Mouse (Mus musculus) lung, postnatal 0 days (tissue): ENCODE data around the gene Sult5a1. TPM values are rescaled to one million over a fixed set of nuclear protein-coding genes. Genes with fewer than 3 reads are reported as not detected.

Source experiments
- ATAC-seq: fragments of 200-750 bp; cut with Nextera tagmentation; 2 replicates; pipeline ENCODE4 v1.8.0; 2017; ENCODE audit warnings: moderate library complexity
- DNase-seq: peaks from one replicate; pipeline ENCODE4 v3.0.0-alpha.2; 2016; ENCODE audit warnings: low spot score
- H3K27ac ChIP-seq: fragments of 300-500 bp; sonication (generic); 2 replicates; pipeline ENCODE4 v1.5.1; 2014; ENCODE audit warnings: antibody characterized with exemption, mild to moderate bottlenecking, low read length, mixed read lengths
- H3K27me3 ChIP-seq: fragments of 300-500 bp; sonication (generic); replicated peaks from 2 replicates; pipeline ENCODE4 v1.6.1; 2014; ENCODE audit warnings: low read length, mixed read lengths; ENCODE audit not compliant: insufficient read depth
- H3K36me3 ChIP-seq: fragments of 300-500 bp; sonication (generic); 2 replicates; pipeline ENCODE4 v1.6.1; 2014; ENCODE audit warnings: low read length, mixed read lengths; ENCODE audit not compliant: insufficient read depth
- H3K4me1 ChIP-seq: fragments of 300-500 bp; sonication (generic); 2 replicates; pipeline ENCODE4 v1.6.1; 2014; ENCODE audit warnings: antibody characterized with exemption, low read depth, low read length, mixed read lengths; ENCODE audit not compliant: insufficient read depth
- H3K4me2 ChIP-seq: fragments of 300-500 bp; sonication (generic); replicated peaks from 2 replicates; pipeline ENCODE4 v1.6.1; 2014; ENCODE audit warnings: low read depth, mild to moderate bottlenecking, low read length, moderate library complexity, mixed read lengths
- H3K4me3 ChIP-seq: fragments of 300-500 bp; sonication (generic); 2 replicates; pipeline ENCODE4 v1.5.1; 2014; ENCODE audit warnings: low read depth, low read length
- H3K9ac ChIP-seq: fragments of 300-500 bp; sonication (generic); replicated peaks from 2 replicates; pipeline ENCODE4 v1.6.1; 2014; ENCODE audit warnings: low read depth, mild to moderate bottlenecking
- H3K9me3 ChIP-seq: fragments of 300-500 bp; sonication (generic); 2 replicates; pipeline ENCODE4 v1.6.1; 2016; ENCODE audit warnings: low read length, mixed read lengths
- CTCF ChIP-seq: IDR thresholded peaks from 2 replicates; pipeline ENCODE4 v1.5.1; 2016; ENCODE audit warnings: antibody characterized with exemption, mild to moderate bottlenecking
- EP300 ChIP-seq: IDR thresholded peaks from 2 replicates; pipeline ENCODE4 v1.6.1; 2016; ENCODE audit warnings: antibody characterized with exemption, mild to moderate bottlenecking, control low read depth
- WGBS: fragments of 180-500 bp; shearing (Covaris S2); extraction: QIAGEN DNeasy Blood & Tissue Kit; methylation state at CpG from one replicate; pipeline ENCODE4 v1.1.7; 2014; 5-methylcytosine and 5-hydroxymethylcytosine counted together
- polyA plus RNA-seq: library from polyadenylated mRNA; unstranded; fragments of >200 nt; fragmentation: Nextera tagmentation; extraction: Ambion mirVana; gene quantifications from 2 replicates; pipeline ENCODE4 v1.2.1, GENCODE M21; 2015

Sult5a1 gene
- polyA plus RNA-seq, 1 experiment from 2014 or later = 18.3 TPM

DNA sequence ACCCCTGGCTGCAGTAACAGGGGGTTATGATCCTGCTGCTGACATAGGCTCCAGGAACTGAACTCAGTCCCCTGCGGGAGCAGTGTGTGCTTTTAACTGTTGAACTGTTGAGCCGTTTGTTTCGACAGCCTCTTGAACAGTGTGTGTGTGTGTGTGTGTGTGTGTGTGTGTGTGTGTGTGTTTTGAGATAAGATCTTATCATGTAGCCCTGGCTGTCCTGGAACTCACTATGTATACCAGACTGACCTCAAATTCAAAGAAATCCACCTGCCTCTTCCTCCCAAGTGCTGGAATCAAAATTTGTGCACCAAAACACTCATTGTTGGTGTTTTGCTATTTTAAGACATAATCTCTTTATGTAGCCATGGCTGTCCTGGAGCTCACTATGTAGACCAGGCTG lies 43.5 kb downstream of the Sult5a1 start:
- TF ChIP-seq EP300 (no peak), CTCF (no peak)
- peaks cover 18% of the 10 kb centered on the region for H3K4me1 ChIP-seq
- 14% methylated on average over 3 of the region's 3 CpGs for WGBS
- H3K36me3 ChIP-seq = no peaks in the 10 kb centered on the region
- H3K4me3 ChIP-seq = no peak overlapping the region
- ATAC-seq (no peak), DNase-seq (no peak)
- no peak overlapping the region for H3K27ac ChIP-seq
- H3K9ac ChIP-seq = no peak overlapping the region
- no peaks in the 10 kb centered on the region for H3K9me3 ChIP-seq
- H3K27me3 ChIP-seq = peaks cover 14% of the 10 kb centered on the region; the same call in 1 of the 2 replicates
- H3K4me2 ChIP-seq = no peak overlapping the region

- Histone ChIP-seq H3K4me2 (no peak overlapping the region), H3K4me1 (peaks cover 18% of the 10 kb centered on the region), H3K27ac (no peak overlapping the region), H3K9ac (no peak overlapping the region), H3K36me3 (no peaks in the 10 kb centered on the region), H3K4me3 (no peak overlapping the region), H3K9me3 (no peaks in the 10 kb centered on the region), H3K27me3 (peaks cover 14% of the 10 kb centered on the region; the same call in 1 of the 2 replicates)
- WGBS = 26% methylated on average over 2 of the region's 2 CpGs
- TF ChIP-seq CTCF (peak; percentile 52), EP300 (peak; percentile 78)
- peak; percentile 59 for DNase-seq
- peak; percentile 13; the same call in 1 of the 2 replicates for ATAC-seq
These were observed 44.1 kb downstream of the Sult5a1 start for GRCm38 (mm10) chr8:123113908-123114469.

DNA sequence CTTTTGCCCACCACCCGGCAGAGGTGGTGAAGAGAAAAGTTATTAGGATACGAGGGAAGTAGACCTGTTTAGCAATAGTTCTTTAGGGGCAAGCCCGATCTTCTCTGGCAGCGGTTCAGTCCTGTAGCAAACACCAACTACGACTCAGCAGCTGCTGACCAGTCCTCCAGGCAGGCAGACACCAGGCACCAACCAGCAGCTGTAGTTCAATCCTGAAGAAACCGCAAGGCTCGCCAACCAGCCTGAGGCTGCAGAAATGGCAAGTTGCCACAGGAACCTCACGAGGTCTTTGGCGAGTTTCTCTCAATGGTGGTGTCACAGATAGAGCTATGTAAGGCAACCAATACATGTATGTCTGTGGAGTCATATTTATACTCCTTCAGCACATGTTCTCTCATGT lies 45.2 kb downstream of the Sult5a1 start:
- Histone ChIP-seq H3K4me1 (peaks cover 17% of the 10 kb centered on the region), H3K27me3 (peaks cover 10% of the 10 kb centered on the region; the same call in 1 of the 2 replicates), H3K4me2 (no peak overlapping the region), H3K36me3 (no peaks in the 10 kb centered on the region), H3K27ac (no peak overlapping the region), H3K9ac (no peak overlapping the region), H3K9me3 (no peaks in the 10 kb centered on the region), H3K4me3 (no peak overlapping the region)
- DNase-seq = no peak
- 59% methylated on average over 9 of the region's 9 CpGs for WGBS
- TF ChIP-seq EP300 = no peak
- TF ChIP-seq CTCF = no peak
- no peak for ATAC-seq

GRCm38 (mm10) chr8:123110649-123111048 lies 47.5 kb downstream of the Sult5a1 start:
- Histone ChIP-seq H3K4me3 (no peak overlapping the region), H3K27me3 (no peaks in the 10 kb centered on the region), H3K4me1 (peaks cover 6% of the 10 kb centered on the region; the same call in 1 of the 2 replicates), H3K9ac (no peak overlapping the region), H3K4me2 (no peak overlapping the region), H3K9me3 (no peaks in the 10 kb centered on the region), H3K27ac (no peak overlapping the region), H3K36me3 (no peaks in the 10 kb centered on the region)
- WGBS = 6% methylated on average over 4 of the region's 4 CpGs
- TF ChIP-seq CTCF (peak; percentile 85), EP300 (no peak)
- DNase-seq (peak; percentile 87), ATAC-seq (peak; percentile 87)

DNA sequence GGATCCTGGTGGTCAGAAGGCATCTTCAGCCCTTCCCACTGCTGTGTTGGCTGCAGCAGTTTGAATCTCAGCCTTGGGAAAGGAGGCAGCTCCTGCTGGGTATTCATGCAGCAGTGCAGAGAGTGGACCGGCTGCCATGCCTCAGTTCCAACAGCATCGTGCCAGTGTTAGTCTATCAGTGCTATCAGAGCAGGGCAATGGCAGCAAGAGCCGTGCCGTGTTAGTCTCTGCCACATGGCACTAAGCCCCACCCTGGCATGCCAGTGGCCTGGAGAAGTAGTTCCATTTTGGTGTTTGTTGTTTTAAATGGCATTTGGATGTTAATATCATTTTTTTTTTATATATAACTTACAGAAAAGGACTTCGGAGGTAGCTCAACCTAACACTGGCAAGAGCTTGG lies 49.2 kb downstream of the Sult5a1 start:
- Histone ChIP-seq H3K9ac (no peak overlapping the region), H3K36me3 (peaks cover 13% of the 10 kb centered on the region; the same call in 1 of the 2 replicates), H3K27ac (no peak overlapping the region), H3K4me3 (no peak overlapping the region), H3K27me3 (no peaks in the 10 kb centered on the region), H3K4me2 (no peak overlapping the region), H3K9me3 (no peaks in the 10 kb centered on the region), H3K4me1 (peaks cover 3% of the 10 kb centered on the region; the same call in 1 of the 2 replicates)
- ATAC-seq = no peak
- WGBS = 73% methylated on average over 5 of the region's 5 CpGs
- TF ChIP-seq CTCF = no peak
- TF ChIP-seq EP300 = no peak
- no peak for DNase-seq

DNA sequence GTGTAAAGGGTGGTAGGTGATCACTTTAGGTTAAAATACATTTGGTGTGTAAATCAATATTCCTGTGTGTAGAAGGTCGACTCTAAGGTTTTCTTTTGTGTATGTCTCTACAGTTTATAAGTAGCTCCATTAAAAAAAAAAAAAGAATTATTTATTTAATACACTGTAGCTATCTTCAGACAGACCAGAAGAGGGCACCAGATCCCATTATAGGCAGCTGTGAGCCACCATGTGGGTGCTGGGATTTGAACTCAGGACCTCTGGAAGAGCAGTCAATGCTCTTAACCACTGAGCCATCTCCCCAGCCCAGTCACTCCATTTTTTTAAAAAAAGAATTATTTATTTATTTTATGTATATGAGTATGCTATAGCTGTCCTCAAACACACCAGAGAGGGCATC lies 50.1 kb downstream of the Sult5a1 start:
- no peaks in the 10 kb centered on the region for H3K9me3 ChIP-seq
- H3K9ac ChIP-seq = no peak overlapping the region
- no peak for ATAC-seq
- no peaks in the 10 kb centered on the region for H3K27me3 ChIP-seq
- WGBS = 65% methylated on average over 1 of the region's 1 CpGs
- H3K4me3 ChIP-seq = no peak overlapping the region
- peaks cover 7% of the 10 kb centered on the region; the same call in 1 of the 2 replicates for H3K4me1 ChIP-seq
- H3K36me3 ChIP-seq = peaks cover 13% of the 10 kb centered on the region; the same call in 1 of the 2 replicates
- no peak for DNase-seq
- H3K4me2 ChIP-seq = no peak overlapping the region
- no peak overlapping the region for H3K27ac ChIP-seq
- peak; percentile 44 for TF ChIP-seq CTCF
- no peak for TF ChIP-seq EP300
